Mouse (Mus musculus): Measurements from ENCODE around the gene Alkbh6. TPM values are rescaled to one million over a fixed set of nuclear protein-coding genes. Genes with fewer than 3 reads are reported as not detected.

Alkbh6 gene
- polyA plus RNA-seq, 1 experiment from 2014 or later: 118 TPM

DNA sequence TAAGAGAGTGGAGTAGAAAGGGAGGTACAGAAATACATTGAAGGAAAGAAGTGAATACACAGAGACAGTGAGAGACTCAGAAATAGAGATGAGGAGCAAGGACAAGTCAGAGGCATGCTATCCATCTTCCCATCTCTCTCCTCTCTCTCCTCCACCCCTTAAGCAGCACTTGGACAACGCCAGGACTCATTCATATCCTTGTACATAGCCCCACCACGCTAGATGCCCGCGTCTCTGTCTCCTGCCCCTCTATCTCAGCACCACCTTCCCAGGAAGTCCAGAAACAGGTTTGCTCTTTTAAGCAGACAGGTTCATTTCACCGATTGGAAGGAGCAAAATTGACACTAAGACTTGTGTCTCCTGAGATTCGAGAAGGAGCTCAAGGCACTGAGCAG lies 54.8 kb downstream of the Alkbh6 start:
- Histone ChIP-seq H3K9ac (peak overlapping the region; percentile 96), H3K27me3 (peaks cover 19% of the 10 kb centered on the region; the same call in 1 of the 2 replicates), H3K36me3 (peaks cover 16% of the 10 kb centered on the region), H3K27ac (peak overlapping the region; percentile 26; the same call in 1 of the 2 replicates), H3K4me1 (replicated peaks) (peaks cover 51% of the 10 kb centered on the region), H3K4me3 (peak overlapping the region; percentile 78), H3K4me2 (peak overlapping the region; percentile 88), H3K9me3 (no peaks in the 10 kb centered on the region)
- peak; percentile 29; the same call in 1 of the 2 replicates for ATAC-seq (ENCODE audit: low FRiP score)
- WGBS: 74% methylated on average over 6 of the region's 6 CpGs

Other genes starting within 250 kb of the Alkbh6 start
- 12.8 and 12.9 TPM in 2 replicates for gene Zfp82, start 235.8 kb upstream of the Alkbh6 start, polyA plus RNA-seq (2015; fragmentation: Nextera tagmentation; extraction: Ambion mirVana)
- gene Gm26920, start 218.3 kb upstream of the Alkbh6 start, polyA plus RNA-seq (2015; fragmentation: Nextera tagmentation; extraction: Ambion mirVana): 1.5 and 1.6 TPM in 2 replicates
- 19.2 and 19.6 TPM in 2 replicates for gene Zfp566, start 218.2 kb upstream of the Alkbh6 start, polyA plus RNA-seq (2015; fragmentation: Nextera tagmentation; extraction: Ambion mirVana)
- 95.2 and 108 TPM in 2 replicates for gene Zfp260, start 213.9 kb upstream of the Alkbh6 start, polyA plus RNA-seq (2015; fragmentation: Nextera tagmentation; extraction: Ambion mirVana)
- gene Zfp382, start 186.8 kb upstream of the Alkbh6 start, polyA plus RNA-seq (2015; fragmentation: Nextera tagmentation; extraction: Ambion mirVana): 17.5 and 19.8 TPM in 2 replicates
- 17.5 and 18.6 TPM in 2 replicates for gene Zfp146, start 139.0 kb upstream of the Alkbh6 start, polyA plus RNA-seq (2015; fragmentation: Nextera tagmentation; extraction: Ambion mirVana)
- 4.5 and 8.0 TPM in 2 replicates for gene Cox7a1, start 124.6 kb upstream of the Alkbh6 start, polyA plus RNA-seq (2015; fragmentation: Nextera tagmentation; extraction: Ambion mirVana)
- 68.1 and 78.1 TPM in 2 replicates for gene Capns1, start 109.9 kb upstream of the Alkbh6 start, polyA plus RNA-seq (2015; fragmentation: Nextera tagmentation; extraction: Ambion mirVana)
- 174 and 175 TPM in 2 replicates for gene Polr2i, start 76.8 kb upstream of the Alkbh6 start, polyA plus RNA-seq (2015; fragmentation: Nextera tagmentation; extraction: Ambion mirVana)
- 383 and 390 TPM in 2 replicates for gene Tbcb, start 76.4 kb upstream of the Alkbh6 start, polyA plus RNA-seq (2015; fragmentation: Nextera tagmentation; extraction: Ambion mirVana)
- gene Ovol3, start 73.0 kb upstream of the Alkbh6 start, polyA plus RNA-seq (2015; fragmentation: Nextera tagmentation; extraction: Ambion mirVana): not detected in 2 replicates
- 0.43 and 0.66 TPM in 2 replicates for gene Thap8, start 28.6 kb upstream of the Alkbh6 start, polyA plus RNA-seq (2015; fragmentation: Nextera tagmentation; extraction: Ambion mirVana)
- 3.1 and 4.3 TPM in 2 replicates for gene Wdr62, start 28.3 kb upstream of the Alkbh6 start, polyA plus RNA-seq (2015; fragmentation: Nextera tagmentation; extraction: Ambion mirVana)
- 84.2 and 90.1 TPM in 2 replicates for gene Clip3, start 17.0 kb upstream of the Alkbh6 start, polyA plus RNA-seq (2015; fragmentation: Nextera tagmentation; extraction: Ambion mirVana)
- 13.1 and 16.8 TPM in 2 replicates for gene Syne4, start 6.1 kb downstream of the Alkbh6 start, polyA plus RNA-seq (2015; fragmentation: Nextera tagmentation; extraction: Ambion mirVana)
- 0.36 TPM in 1 of 2 replicates, not detected in the other for gene E130208F15Rik, start 13.0 kb downstream of the Alkbh6 start, polyA plus RNA-seq (2015; fragmentation: Nextera tagmentation; extraction: Ambion mirVana)
- gene Sdhaf1, start 15.2 kb downstream of the Alkbh6 start, polyA plus RNA-seq (2015; fragmentation: Nextera tagmentation; extraction: Ambion mirVana): 21.4 and 21.6 TPM in 2 replicates
- 13.2 and 13.4 TPM in 2 replicates for gene Lrfn3, start 54.1 kb downstream of the Alkbh6 start, polyA plus RNA-seq (2015; fragmentation: Nextera tagmentation; extraction: Ambion mirVana)
- 29.8 and 38.1 TPM in 2 replicates for gene Tyrobp, start 105.0 kb downstream of the Alkbh6 start, polyA plus RNA-seq (2015; fragmentation: Nextera tagmentation; extraction: Ambion mirVana)
- gene Hcst, start 111.1 kb downstream of the Alkbh6 start, polyA plus RNA-seq (2015; fragmentation: Nextera tagmentation; extraction: Ambion mirVana): 0.52 and 0.88 TPM in 2 replicates
- gene Nfkbid, start 113.0 kb downstream of the Alkbh6 start, polyA plus RNA-seq (2015; fragmentation: Nextera tagmentation; extraction: Ambion mirVana): 2.0 TPM in 2 replicates
- gene Aplp1, start 136.8 kb downstream of the Alkbh6 start, polyA plus RNA-seq (2015; fragmentation: Nextera tagmentation; extraction: Ambion mirVana): 583 and 599 TPM in 2 replicates
- gene Kirrel2, start 149.0 kb downstream of the Alkbh6 start, polyA plus RNA-seq (2015; fragmentation: Nextera tagmentation; extraction: Ambion mirVana): 6.6 and 10.0 TPM in 2 replicates
- gene Nphs1, start 149.6 kb downstream of the Alkbh6 start, polyA plus RNA-seq (2015; fragmentation: Nextera tagmentation; extraction: Ambion mirVana): 0.94 and 1.8 TPM in 2 replicates
- not detected in 2 replicates for gene Prodh2, start 184.9 kb downstream of the Alkbh6 start, polyA plus RNA-seq (2015; fragmentation: Nextera tagmentation; extraction: Ambion mirVana)
- gene Arhgap33, start 226.3 kb downstream of the Alkbh6 start, polyA plus RNA-seq (2015; fragmentation: Nextera tagmentation; extraction: Ambion mirVana): 103 and 111 TPM in 2 replicates
- gene Hspb6, start 243.5 kb downstream of the Alkbh6 start, polyA plus RNA-seq (2015; fragmentation: Nextera tagmentation; extraction: Ambion mirVana): 7.8 and 7.9 TPM in 2 replicates
- 8.1 and 8.4 TPM in 2 replicates for gene Proser3, start 243.6 kb downstream of the Alkbh6 start, polyA plus RNA-seq (2015; fragmentation: Nextera tagmentation; extraction: Ambion mirVana)

Measured in hindbrain, embryonic 13.5 days (tissue).